Mouse (Mus musculus) neural tube, embryonic 12.5 days (tissue): ENCODE results near the gene Gm47955. TPM values are rescaled to one million over a fixed set of nuclear protein-coding genes. Genes with fewer than 3 reads are reported as not detected.

Experiments used
- ATAC-seq: fragments of 200-750 bp; cut with Nextera tagmentation; 2 replicates; pipeline ENCODE4 v1.8.0; 2017; ENCODE audit warnings: low read depth, mild to moderate bottlenecking, moderate TSS enrichment, moderate library complexity; ENCODE audit not compliant: low FRiP score
- H3K27ac ChIP-seq: fragments of 300-500 bp; sonication (generic); 2 replicates; pipeline ENCODE4 v1.5.1; 2016
- H3K27me3 ChIP-seq: fragments of 300-500 bp; sonication (generic); replicated peaks from 2 replicates; pipeline ENCODE4 v1.6.1; 2016; ENCODE audit warnings: mild to moderate bottlenecking
- H3K36me3 ChIP-seq: fragments of 300-500 bp; sonication (generic); 2 replicates; pipeline ENCODE4 v1.6.1; 2016; ENCODE audit warnings: mild to moderate bottlenecking
- H3K4me1 ChIP-seq: fragments of 300-500 bp; sonication (generic); 2 replicates; pipeline ENCODE4 v1.6.1; 2016
- H3K4me2 ChIP-seq: fragments of 300-500 bp; sonication (generic); replicated peaks from 2 replicates; pipeline ENCODE4 v1.6.1; 2016; ENCODE audit warnings: mild to moderate bottlenecking
- H3K4me3 ChIP-seq: fragments of 300-500 bp; sonication (generic); 2 replicates; pipeline ENCODE4 v1.5.1; 2016
- H3K9ac ChIP-seq: fragments of 300-500 bp; sonication (generic); 2 replicates; pipeline ENCODE4 v1.6.1; 2016; ENCODE audit warnings: mild to moderate bottlenecking
- H3K9me3 ChIP-seq: fragments of 300-500 bp; sonication (generic); 2 replicates; pipeline ENCODE4 v1.6.1; 2016; ENCODE audit warnings: mild to moderate bottlenecking
- WGBS: fragments of 180-500 bp; shearing (Covaris S2); methylation state at CpG from one replicate; pipeline ENCODE4 v1.1.7; 2016; 5-methylcytosine and 5-hydroxymethylcytosine counted together
- polyA plus RNA-seq: library from polyadenylated mRNA; unstranded; fragments of >200 nt; fragmentation: Nextera tagmentation; extraction: Ambion mirVana; gene quantifications from 2 replicates; pipeline ENCODE4 v1.2.1, GENCODE M21; 2016

Gm47955 gene
- polyA plus RNA-seq, 1 experiment from 2014 or later = not detected

DNA sequence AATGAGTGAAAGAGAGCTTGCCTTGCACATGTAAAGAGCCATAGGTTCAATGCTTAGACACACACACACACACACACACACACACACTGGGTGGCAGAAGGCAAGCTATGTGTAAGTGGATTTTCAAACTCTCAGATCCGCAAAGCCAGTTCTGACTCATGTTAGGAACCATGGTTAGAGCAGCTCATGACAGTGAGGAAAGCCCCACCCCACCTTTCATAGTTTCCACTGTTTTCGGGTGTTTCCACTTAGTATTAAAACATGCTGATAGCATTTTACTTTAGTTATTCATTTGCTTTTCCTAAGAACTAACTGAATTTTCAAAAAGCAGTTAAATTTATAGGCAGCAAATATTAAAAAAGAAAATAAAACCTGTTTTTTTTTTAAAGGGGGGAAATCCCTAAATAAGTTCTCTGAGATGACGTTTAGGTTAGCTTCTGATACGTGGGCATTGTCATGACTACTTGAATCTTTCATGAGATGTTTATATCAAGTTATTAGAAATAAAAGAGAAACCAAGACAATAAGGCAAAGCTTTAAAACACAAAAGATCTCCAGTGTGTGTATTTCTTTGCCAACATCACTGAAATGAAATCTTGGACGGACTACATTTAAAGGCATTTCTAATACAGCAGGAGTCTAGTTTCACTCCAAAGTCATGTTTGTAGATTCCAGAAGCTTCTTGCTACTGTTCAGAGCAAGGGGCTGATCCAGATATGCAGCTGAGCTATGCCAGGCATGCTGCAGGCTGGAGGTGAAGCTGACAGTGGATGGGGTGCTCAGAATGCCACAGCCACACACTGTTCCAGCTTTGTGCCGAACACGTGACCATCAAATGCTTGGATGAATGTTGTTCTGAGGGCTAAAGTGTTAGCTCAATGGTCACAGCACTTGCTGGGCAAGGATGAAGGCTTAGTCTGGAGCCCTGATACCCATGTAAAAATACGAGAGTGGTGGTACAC, 46.4 kb downstream of the Gm47955 start:
- H3K27me3 ChIP-seq = no peaks in the 10 kb centered on the region
- H3K4me3 ChIP-seq = no peak overlapping the region
- H3K4me1 ChIP-seq = no peaks in the 10 kb centered on the region
- H3K9ac ChIP-seq = no peak overlapping the region
- H3K36me3 ChIP-seq = no peaks in the 10 kb centered on the region
- no peak overlapping the region for H3K27ac ChIP-seq
- H3K9me3 ChIP-seq = no peaks in the 10 kb centered on the region
- WGBS = 86% methylated on average over 8 of the region's 8 CpGs
- ATAC-seq = no peak
- no peak overlapping the region for H3K4me2 ChIP-seq

DNA sequence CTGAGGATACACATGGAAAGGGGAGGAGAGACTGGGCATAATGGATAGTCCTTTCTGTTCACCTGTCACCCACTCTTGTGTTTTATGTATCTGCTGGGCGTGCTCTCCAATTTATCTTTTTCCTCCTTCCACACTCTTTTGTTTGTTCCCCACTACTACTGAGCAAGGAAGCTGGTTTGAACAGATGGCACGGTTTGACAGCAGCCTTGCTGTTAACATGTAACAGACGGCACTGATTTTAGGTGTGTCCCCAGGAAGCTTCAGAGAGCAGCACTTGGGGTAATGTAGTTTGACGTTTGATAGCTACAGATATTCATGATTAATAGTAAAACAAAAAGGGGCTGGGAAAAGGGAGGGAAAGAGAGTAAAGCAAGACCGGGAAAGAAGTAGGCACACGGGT, 47.4 kb downstream of the Gm47955 start:
- H3K9ac ChIP-seq = no peak overlapping the region
- no peak overlapping the region for H3K4me2 ChIP-seq
- H3K36me3 ChIP-seq = no peaks in the 10 kb centered on the region
- no peak overlapping the region for H3K4me3 ChIP-seq
- H3K27ac ChIP-seq = no peak overlapping the region
- H3K9me3 ChIP-seq = no peaks in the 10 kb centered on the region
- H3K4me1 ChIP-seq = no peaks in the 10 kb centered on the region
- no peak for ATAC-seq
- WGBS = 62% methylated on average over 6 of the region's 6 CpGs
- H3K27me3 ChIP-seq = no peaks in the 10 kb centered on the region

Other genes with a start within 250 kb of the Gm47955 start
- 272 and 294 TPM in 2 replicates for gene Mff, start 235.4 kb upstream of the Gm47955 start, polyA plus RNA-seq
- 0.22 TPM in 1 of 2 replicates, not detected in the other for gene Tm4sf20, start 191.8 kb upstream of the Gm47955 start, polyA plus RNA-seq
- gene Gm47791, start 189.0 kb upstream of the Gm47955 start, polyA plus RNA-seq = not detected in 2 replicates
- 44.7 and 54.5 TPM in 2 replicates for gene Agfg1, start 120.8 kb upstream of the Gm47955 start, polyA plus RNA-seq
- gene A030005L19Rik, start 47.0 kb upstream of the Gm47955 start, polyA plus RNA-seq = 0.33 and 0.43 TPM in 2 replicates
- gene A030014E15Rik, start 35.4 kb upstream of the Gm47955 start, polyA plus RNA-seq = not detected in 2 replicates
- not detected in 2 replicates for gene Gm6217, start 28.9 kb upstream of the Gm47955 start, polyA plus RNA-seq
- gene A030003K21Rik, start 16.9 kb upstream of the Gm47955 start, polyA plus RNA-seq = not detected in 2 replicates
- gene Gm7544, start 4.3 kb upstream of the Gm47955 start, polyA plus RNA-seq = not detected in 2 replicates
- gene Gm47959, start 40.3 kb downstream of the Gm47955 start, polyA plus RNA-seq = not detected in 2 replicates
- gene Slc19a3, start 78.2 kb downstream of the Gm47955 start, polyA plus RNA-seq = 0.28 and 0.82 TPM in 2 replicates
- gene Krtap28-10, start 82.2 kb downstream of the Gm47955 start, polyA plus RNA-seq = not detected in 2 replicates
- gene Gm47969, start 84.6 kb downstream of the Gm47955 start, polyA plus RNA-seq = not detected in 2 replicates
- not detected in 2 replicates for gene A030005K14Rik, start 99.1 kb downstream of the Gm47955 start, polyA plus RNA-seq
- gene Krtap28-13, start 100.6 kb downstream of the Gm47955 start, polyA plus RNA-seq = not detected in 2 replicates
- not detected in 2 replicates for gene Ccl20, start 156.5 kb downstream of the Gm47955 start, polyA plus RNA-seq
- 0.11 TPM in 1 of 2 replicates, not detected in the other for gene Daw1, start 199.5 kb downstream of the Gm47955 start, polyA plus RNA-seq